Mouse (Mus musculus) spleen, adult 18-20 months (tissue): ENCODE data around the gene Mcat.
A peak's percentile ranks its signal among the peaks of the same experiment; 100 is the strongest.

Experiments
- DNase-seq, 2 experiments: peaks; one replicate each; pipeline ENCODE4 v3.0.0; 2022; ENCODE audit warnings: mixed read lengths in 2 of 2

The Mcat gene

GRCm38 (mm10) chr15:83575543-83575942 is 12.0 kb upstream of the Mcat start:
- DNase-seq = no peak

- DNase-seq = no peak
Observed at GRCm38 (mm10) chr15:83574731-83575351, 11.3 kb upstream of the Mcat start.

DNA sequence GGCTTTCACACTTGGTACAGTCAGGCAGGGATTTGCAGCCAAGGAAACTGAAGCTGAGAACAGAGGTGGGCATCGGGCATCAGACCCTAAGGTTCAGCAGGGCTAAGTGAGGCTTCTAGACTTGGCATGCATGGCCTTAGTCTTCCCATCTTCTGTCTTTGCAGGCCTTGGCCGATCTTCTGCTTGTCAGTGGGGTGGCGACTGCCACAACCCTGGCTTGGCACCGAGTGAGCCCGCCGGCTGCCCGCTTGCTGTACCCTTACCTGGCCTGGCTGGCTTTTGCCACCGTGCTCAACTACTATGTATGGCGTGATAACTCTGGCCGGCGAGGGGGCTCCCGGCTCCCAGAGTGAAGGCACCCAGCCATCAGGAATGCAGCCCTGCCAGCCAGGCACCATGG is 10.0 kb upstream of the Mcat start:
- DNase-seq = no peak

GRCm38 (mm10) chr15:83572132-83572531 is 8.5 kb upstream of the Mcat start:
- DNase-seq = no peak

DNA sequence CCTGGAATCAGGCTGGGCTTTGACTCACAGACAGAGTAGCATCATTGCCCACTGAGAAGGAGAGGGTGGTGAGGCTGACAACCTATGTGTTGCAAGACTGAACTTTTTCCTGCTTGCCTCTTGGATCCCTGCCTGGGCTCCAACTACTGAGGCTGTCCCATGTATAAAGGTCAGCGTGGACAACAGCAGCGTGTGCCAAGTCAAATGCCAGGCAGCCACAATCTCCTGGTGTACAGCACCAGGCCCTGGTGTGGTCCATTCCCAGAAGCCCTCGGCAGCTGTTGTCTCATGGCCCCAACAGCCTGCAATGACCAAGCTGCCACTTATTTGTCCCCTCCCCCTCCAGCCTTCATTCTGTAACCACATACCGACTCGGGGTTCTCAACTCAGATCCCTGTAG is 8.0 kb upstream of the Mcat start:
- DNase-seq = no peak

GRCm38 (mm10) chr15:83570641-83571040 is 7.1 kb upstream of the Mcat start:
- no peak for DNase-seq

DNA sequence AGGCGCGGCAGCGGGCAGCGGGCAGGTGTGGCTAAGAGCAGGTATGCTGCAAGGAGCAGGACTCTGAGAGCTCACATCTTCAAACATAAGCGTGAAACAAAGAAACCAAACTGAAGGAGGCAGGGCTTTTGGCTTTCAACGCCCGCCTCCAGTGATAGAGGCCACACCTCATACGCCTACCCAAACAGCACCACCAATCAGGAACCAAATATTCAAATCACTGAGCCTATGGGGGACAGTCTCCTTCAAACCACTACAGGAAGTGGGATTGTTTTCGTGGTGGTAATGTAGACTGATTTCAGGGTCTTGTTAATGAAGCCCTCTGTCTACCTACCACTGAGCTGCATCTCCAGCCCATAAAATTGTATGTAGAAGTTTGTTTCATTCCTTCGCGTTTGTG is 6.1 kb upstream of the Mcat start:
- DNase-seq = no peak

DNA sequence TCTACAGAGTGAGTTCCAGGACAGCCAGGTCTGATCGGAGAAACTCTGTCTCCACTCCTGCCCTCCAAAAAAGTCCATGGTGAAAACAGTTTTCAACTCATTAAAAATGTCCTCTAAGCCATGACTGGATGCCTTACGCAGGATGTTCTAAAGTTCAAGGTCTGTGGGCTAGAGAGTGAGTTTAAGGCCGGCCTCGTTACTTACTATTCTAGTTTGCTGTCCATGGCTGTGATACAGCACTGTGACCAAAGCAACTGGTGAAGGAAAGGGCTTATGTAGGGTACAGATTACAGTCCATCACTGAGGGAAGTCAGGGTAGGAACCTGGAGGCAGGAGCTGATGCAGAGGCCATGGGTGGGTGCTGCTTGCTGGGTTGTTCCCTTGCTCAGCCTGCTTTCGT is 5.0 kb upstream of the Mcat start:
- DNase-seq = no peak

- no peak for DNase-seq
Observed at GRCm38 (mm10) chr15:83567728-83568127, 4.1 kb upstream of the Mcat start.

DNA sequence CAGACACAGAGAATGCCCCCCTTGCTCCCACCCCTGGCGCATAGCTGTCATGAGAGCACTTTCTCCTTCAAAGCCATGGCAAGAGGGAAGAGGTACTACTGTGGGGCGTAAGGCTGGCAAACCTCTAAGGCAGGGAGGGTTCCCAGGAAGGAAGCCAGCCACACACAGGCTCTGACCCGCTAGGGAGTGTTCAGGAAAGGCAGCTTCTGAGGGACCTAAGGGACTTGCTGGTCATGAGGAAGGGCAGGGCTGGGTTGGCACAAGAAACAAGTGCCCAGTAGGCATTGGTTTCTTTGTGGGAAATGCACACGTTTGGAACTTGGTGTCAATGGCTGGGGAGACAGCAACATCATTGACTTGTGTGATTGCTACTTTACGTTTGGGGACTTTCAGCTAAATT is 2.4 kb upstream of the Mcat start:
- no peak for DNase-seq

DNA sequence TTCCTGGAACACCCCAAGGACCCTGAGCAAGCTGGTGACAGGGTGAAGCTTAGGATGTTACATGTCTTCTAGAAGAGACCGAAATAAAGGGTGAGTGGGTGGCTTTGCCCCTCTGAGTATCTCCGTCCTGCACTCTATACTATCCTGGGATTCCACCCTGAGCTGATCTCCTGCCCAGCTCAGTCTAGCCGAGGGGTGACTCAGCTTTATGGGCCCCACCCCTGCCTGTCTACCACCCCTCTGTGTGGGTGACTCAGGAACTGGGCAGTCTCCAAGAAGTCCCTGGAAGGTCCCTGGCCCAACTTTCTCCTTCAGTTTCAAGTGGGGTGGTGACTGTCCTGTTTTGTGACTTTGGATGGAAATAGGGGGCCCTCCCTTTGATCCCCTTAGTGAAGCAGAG is 1.8 kb upstream of the Mcat start:
- DNase-seq = no peak

DNA sequence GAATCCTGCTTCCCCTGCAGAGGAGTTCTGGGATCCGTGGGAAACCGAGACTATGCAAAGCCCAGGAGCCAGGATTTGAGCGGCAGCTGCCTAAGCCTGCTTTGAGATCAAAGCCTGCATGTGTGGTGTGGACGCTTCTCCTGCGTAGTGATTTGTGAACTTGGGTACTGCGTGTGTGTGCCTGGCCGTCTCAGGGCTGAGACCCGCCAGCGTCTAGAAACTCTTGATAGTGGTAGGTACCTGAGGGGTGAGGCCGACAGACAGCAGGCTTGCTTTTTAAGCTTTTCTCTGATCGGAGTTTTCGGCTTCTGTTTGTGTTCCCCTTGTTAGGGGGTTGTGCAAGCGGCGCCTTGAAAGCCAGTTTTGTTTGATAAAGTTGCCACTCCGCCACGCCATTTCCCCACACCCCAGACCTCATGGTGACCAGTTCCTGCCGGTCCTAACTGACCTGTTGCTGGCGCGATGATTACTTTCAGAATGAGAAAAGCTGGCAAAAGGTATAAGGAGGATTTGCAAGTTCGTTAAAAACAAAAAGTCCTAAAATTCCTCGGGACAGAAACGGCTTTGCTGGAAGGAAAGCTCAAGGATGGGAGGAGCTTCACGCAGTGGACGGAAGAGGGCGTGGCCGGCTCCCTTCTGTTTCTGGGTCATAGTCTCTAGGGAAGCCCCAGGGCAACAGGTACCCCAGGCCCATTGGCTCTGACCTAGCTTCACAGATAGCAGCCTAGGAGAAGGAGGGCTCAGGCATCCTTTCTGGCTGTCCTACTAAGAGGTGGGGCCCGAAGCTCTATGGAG is 467 bp upstream of the Mcat start:
- DNase-seq = peak; percentile 22 to 53

DNA sequence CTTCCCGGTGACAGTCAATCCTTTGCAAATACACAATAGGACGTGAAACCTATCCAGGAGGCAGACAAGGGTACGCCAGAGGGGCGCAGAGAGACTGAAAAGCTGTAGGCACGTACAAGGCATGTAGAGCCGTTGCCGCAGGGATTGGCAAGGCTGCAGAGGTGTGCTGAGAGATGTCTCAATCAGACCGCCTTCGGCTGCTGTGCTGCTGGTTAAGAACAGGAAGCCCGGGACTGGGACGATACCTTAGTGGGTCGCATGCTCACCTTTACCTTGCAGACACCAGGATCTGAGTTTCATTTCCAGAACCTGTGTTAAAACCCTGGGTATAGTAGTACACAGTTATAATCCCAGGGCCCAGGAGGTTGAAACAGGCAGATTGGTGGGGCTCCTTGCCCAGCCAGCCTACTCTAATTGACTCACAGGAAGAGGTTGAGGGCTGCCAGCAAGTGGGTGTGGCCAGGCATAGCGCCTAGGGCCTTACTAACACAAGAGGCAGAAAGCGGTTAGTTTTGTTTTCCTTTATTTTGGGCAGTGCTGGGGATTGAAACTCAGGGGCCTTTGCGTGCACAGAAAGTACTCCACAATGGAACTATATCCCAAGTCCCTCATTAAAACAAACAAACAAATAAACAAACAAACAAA is 839 bp downstream of the Mcat start:
- DNase-seq = peak; percentile 69 to 72

- DNase-seq = no peak
Observed at GRCm38 (mm10) chr15:83560941-83561477, 2.6 kb downstream of the Mcat start.

GRCm38 (mm10) chr15:83555161-83555974 is 8.2 kb downstream of the Mcat start:
- peak; percentile 76 to 84 for DNase-seq

DNA sequence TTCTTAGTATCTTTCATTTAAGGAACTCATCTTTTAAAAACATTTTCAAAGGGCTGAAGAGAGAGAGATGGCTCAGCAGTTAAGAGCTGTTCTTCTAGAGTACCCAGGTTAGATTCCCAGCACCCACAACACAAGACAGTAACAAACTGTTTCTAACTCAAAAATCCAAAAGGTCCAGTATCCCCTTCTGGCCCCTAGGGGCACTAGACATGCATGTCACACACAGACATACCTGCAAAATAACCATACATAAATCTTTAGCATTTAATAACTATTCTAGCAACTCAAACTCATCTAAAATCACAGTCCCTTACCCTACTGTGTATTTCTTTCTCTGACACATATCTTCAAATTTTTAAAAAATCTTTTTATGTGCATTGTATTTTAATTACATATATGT is 9.8 kb downstream of the Mcat start:
- DNase-seq = no peak

- DNase-seq = no peak
Observed at GRCm38 (mm10) chr15:83550137-83550536, 13.4 kb downstream of the Mcat start.

- no peak for DNase-seq
Observed at GRCm38 (mm10) chr15:83547144-83547543, 16.4 kb downstream of the Mcat start.

GRCm38 (mm10) chr15:83546029-83546428 is 17.6 kb downstream of the Mcat start:
- no peak for DNase-seq

GRCm38 (mm10) chr15:83541647-83542287 is 21.8 kb downstream of the Mcat start:
- peak in 1 of 2 experiments; percentile 1 for DNase-seq

GRCm38 (mm10) chr15:83539905-83540304 is 23.7 kb downstream of the Mcat start:
- DNase-seq = no peak

GRCm38 (mm10) chr15:83538855-83539254 is 24.7 kb downstream of the Mcat start:
- no peak for DNase-seq

DNA sequence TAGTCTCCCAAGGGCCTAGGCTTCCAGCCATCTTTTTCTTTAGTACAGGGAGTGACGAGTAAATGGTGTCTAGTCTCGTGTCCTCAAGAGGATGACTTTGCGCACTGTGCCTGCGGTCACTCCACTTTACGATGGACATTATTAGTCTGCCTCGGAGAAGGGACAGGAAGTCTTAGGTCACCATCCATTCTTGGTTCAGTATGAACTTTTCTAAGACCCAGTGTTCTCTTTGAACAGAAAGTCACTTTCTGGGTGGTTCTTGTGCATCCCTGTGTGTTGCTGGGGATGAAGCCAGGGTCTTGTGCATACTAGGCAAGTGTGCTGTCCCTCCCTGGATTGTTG is 27.7 kb downstream of the Mcat start:
- no peak for DNase-seq
